Mouse (Mus musculus): ENCODE measurements at regions not wholly inside any gene's neighbourhood (a gene's known extent, or its start where the extent isn't known, plus 50 kb on each side); places are given as distances from the start of the nearest gene placed in this dataset.

DNA sequence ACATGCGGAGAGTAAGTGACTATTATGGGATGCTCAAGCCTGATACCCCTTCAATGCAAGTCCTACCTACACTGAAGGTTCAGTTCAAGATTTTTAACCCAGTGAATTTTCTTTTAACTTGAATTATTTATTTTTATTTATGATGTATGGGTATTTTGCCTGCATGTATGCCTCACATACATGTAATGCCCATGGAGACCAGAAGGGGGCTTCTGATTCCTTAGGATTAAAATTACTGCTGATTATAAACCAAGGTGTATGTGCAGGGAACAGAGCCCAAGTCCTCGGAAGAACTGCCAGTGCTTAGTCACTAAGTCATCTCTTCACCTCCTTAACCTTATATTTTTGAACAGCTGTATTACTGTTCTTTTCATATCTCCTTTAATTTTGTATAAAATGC is 1431.3 kb downstream of the Gsdmc2 start:
- Histone ChIP-seq H3K27ac (ENCODE audit: control insufficient read depth, low read depth, low read length) (no peak overlapping the region), H3K4me1 (ENCODE audit: control insufficient read depth in 1 of 2, insufficient read depth in 2 of 2, low read length in 2 of 2) (no peaks in the 10 kb centered on the region), H3K79me2 (ENCODE audit: control insufficient read depth, insufficient read depth, low read length, poor library complexity) (no peaks in the 10 kb centered on the region), H3K36me3 (ENCODE audit: control insufficient read depth in 1 of 2, insufficient read depth in 2 of 2, low read length in 2 of 2) (no peaks in the 10 kb centered on the region), H3K4me3 (ENCODE audit: control insufficient read depth in 1 of 2, insufficient read depth in 1 of 2, low read depth in 2 of 2, low read length in 2 of 2) (no peak overlapping the region), H3K9me3 (replicated peaks; ENCODE audit: insufficient read depth, low read length) (no peaks in the 10 kb centered on the region), H3K27me3 (ENCODE audit: control insufficient read depth in 1 of 2, insufficient read depth in 2 of 2, low read length in 2 of 2) (no peaks in the 10 kb centered on the region), H3K9ac (ENCODE audit: control insufficient read depth, low read depth, low read length, poor library complexity, severe bottlenecking) (no peak overlapping the region)
- DNase-seq (ENCODE audit: low read depth, low spot score), result peak; percentile 49
- TF ChIP-seq JUND (IDR thresholded peaks at IDR 0.05; ENCODE audit: low read depth, low read length) (no peak), BHLHE40 (IDR thresholded peaks at IDR 0.05; ENCODE audit: borderline replicate concordance, low read depth, low read length) (no peak), EP300 (IDR thresholded peaks at IDR 0.05; ENCODE audit: low read depth in 1 of 2, low read length in 2 of 2) (no peak), POLR2AphosphoS2 (IDR thresholded peaks at IDR 0.05; ENCODE audit: low read length) (no peak), MEF2A (IDR thresholded peaks at IDR 0.05; ENCODE audit: extremely low read depth, insufficient replicate concordance, low read depth, low read length, poor library complexity, severe bottlenecking) (no peak), ELF1 (IDR thresholded peaks at IDR 0.05; ENCODE audit: low read depth, low read length) (no peak), USF2 (IDR thresholded peaks at IDR 0.05; ENCODE audit: borderline replicate concordance in 1 of 2, insufficient read depth in 1 of 2, low read depth in 1 of 2, low read length in 2 of 2) (no peak), ZC3H11A (IDR thresholded peaks at IDR 0.05; ENCODE audit: low read depth, low read length) (peak; percentile 35; the same call in 1 of the 2 replicates), ZKSCAN1 (IDR thresholded peaks at IDR 0.05; ENCODE audit: low read depth, low read length) (no peak), CTCF (IDR thresholded peaks at IDR 0.05 in 2 of 3, conservative IDR thresholded peaks at IDR 0.05 in 1 of 3; ENCODE audit: control insufficient read depth in 1 of 3, insufficient read depth in 1 of 3, low read depth in 2 of 3, low read length in 3 of 3, poor library complexity in 1 of 3, severe bottlenecking in 1 of 3) (peak in 2 of 3 experiments; percentile 52 to 59; a peak in 4 of 6 replicates), RAD21 (IDR thresholded peaks at IDR 0.05; ENCODE audit: low read depth, low read length) (peak; percentile 65), SMC3 (IDR thresholded peaks at IDR 0.05; ENCODE audit: low read depth, low read length) (peak; percentile 67), KAT2A (conservative IDR thresholded peaks at IDR 0.05; ENCODE audit: low read depth, low read length) (no peak), MYC (IDR thresholded peaks at IDR 0.05; ENCODE audit: low read depth, low read length) (no peak), TAL1 (IDR thresholded peaks at IDR 0.05; ENCODE audit: low read length) (no peak)

DNA sequence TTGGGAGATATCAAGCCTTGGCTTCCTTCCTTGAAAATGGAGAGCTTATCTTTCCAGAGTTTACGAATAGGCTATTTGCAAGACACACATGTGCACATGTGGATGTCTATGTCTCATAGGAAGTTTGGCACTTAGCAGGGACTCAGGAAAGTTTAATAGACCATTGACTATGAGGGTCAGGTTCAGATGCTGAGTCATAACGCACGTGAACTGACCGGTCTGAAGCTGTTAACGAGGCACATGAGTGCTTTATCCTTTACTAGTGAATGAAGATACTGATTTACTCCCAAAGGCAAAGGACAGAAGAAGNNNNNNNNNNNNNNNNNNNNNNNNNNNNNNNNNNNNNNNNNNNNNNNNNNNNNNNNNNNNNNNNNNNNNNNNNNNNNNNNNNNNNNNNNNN is 1442.8 kb downstream of the Gsdmc2 start:
- TF ChIP-seq NRF1 (IDR thresholded peaks at IDR 0.05; ENCODE audit: insufficient read depth, low read depth, low read length, poor library complexity, severe bottlenecking), result no peak
- no peak for TF ChIP-seq POLR2AphosphoS5 (IDR thresholded peaks at IDR 0.05; ENCODE audit: borderline replicate concordance, low read depth, low read length)
- TF ChIP-seq ZMIZ1 (IDR thresholded peaks at IDR 0.05; ENCODE audit: low read depth, low read length), result no peak
- no peak for TF ChIP-seq E2F4 (IDR thresholded peaks at IDR 0.05; ENCODE audit: borderline replicate concordance, low read depth, low read length)
- no peak for TF ChIP-seq USF1 (IDR thresholded peaks at IDR 0.05; ENCODE audit: low read depth, low read length)
- TF ChIP-seq EP300 (IDR thresholded peaks at IDR 0.05; ENCODE audit: low read depth in 1 of 2, low read length in 2 of 2), result no peak
- TF ChIP-seq NELFE (IDR thresholded peaks at IDR 0.05; ENCODE audit: low read depth, low read length), result no peak
- TF ChIP-seq TCF12 (IDR thresholded peaks at IDR 0.05; ENCODE audit: low read depth, low read length), result no peak
- TF ChIP-seq KAT2A (conservative IDR thresholded peaks at IDR 0.05; ENCODE audit: low read depth, low read length), result no peak
- no peak for TF ChIP-seq CHD1 (IDR thresholded peaks at IDR 0.05; ENCODE audit: low read depth, low read length)
- TF ChIP-seq SIN3A (IDR thresholded peaks at IDR 0.05; ENCODE audit: low read length), result no peak
- TF ChIP-seq MXI1 (IDR thresholded peaks at IDR 0.05; ENCODE audit: low read depth, low read length), result no peak
- Histone ChIP-seq H3K9me3 (replicated peaks; ENCODE audit: insufficient read depth, low read length) (no peaks in the 10 kb centered on the region), H3K4me3 (ENCODE audit: control insufficient read depth in 1 of 2, insufficient read depth in 1 of 2, low read depth in 2 of 2, low read length in 2 of 2) (no peak overlapping the region), H3K79me2 (ENCODE audit: control insufficient read depth, insufficient read depth, low read length, poor library complexity) (no peaks in the 10 kb centered on the region), H3K4me1 (ENCODE audit: control insufficient read depth in 1 of 2, insufficient read depth in 2 of 2, low read length in 2 of 2) (no peaks in the 10 kb centered on the region), H3K27ac (ENCODE audit: control insufficient read depth, low read depth, low read length) (no peak overlapping the region), H3K36me3 (ENCODE audit: control insufficient read depth in 1 of 2, insufficient read depth in 2 of 2, low read length in 2 of 2) (no peaks in the 10 kb centered on the region), H3K9ac (ENCODE audit: control insufficient read depth, low read depth, low read length, poor library complexity, severe bottlenecking) (no peak overlapping the region), H3K27me3 (ENCODE audit: control insufficient read depth in 1 of 2, insufficient read depth in 2 of 2, low read length in 2 of 2) (peaks cover 0 to 2% of the 10 kb centered on the region in 2 experiments; a peak in 1 of 4 replicates)
- DNase-seq (ENCODE audit: low read depth, low spot score), result no peak
